Mouse (Mus musculus) lung, embryonic 14.5 days (tissue): ENCODE measurements at regions not wholly inside any gene's neighbourhood (a gene's known extent, or its start where the extent isn't known, plus 50 kb on each side); places are given as distances from the start of the nearest gene placed in this dataset.

ENCODE experiments used
- ATAC-seq: fragments of 200-750 bp; cut with Nextera tagmentation; 2 replicates; pipeline ENCODE4 v1.8.0; 2017; ENCODE audit warnings: mild to moderate bottlenecking, moderate TSS enrichment, moderate library complexity; ENCODE audit not compliant: insufficient read depth
- DNase-seq: peaks from one replicate; pipeline ENCODE4 v3.0.0-alpha.2; 2015
- H3K27ac ChIP-seq: fragments of 300-500 bp; sonication (generic); 2 replicates; pipeline ENCODE4 v1.5.1; 2014; ENCODE audit warnings: low read depth, mild to moderate bottlenecking, moderate library complexity
- H3K27me3 ChIP-seq: fragments of 300-500 bp; sonication (generic); 2 replicates; pipeline ENCODE4 v1.6.1; 2014; ENCODE audit warnings: low read length, control low read depth; ENCODE audit not compliant: insufficient read depth
- H3K36me3 ChIP-seq: fragments of 300-500 bp; sonication (generic); 2 replicates; pipeline ENCODE4 v1.6.1; 2014; ENCODE audit warnings: control low read depth; ENCODE audit not compliant: insufficient read depth
- H3K4me1 ChIP-seq: fragments of 300-500 bp; sonication (generic); 2 replicates; pipeline ENCODE4 v1.6.1; 2014; ENCODE audit warnings: antibody characterized with exemption, control low read depth; ENCODE audit not compliant: insufficient read depth
- H3K4me2 ChIP-seq: fragments of 300-500 bp; sonication (generic); 2 replicates; pipeline ENCODE4 v1.6.1; 2014; ENCODE audit warnings: mild to moderate bottlenecking
- H3K4me3 ChIP-seq: fragments of 300-500 bp; sonication (generic); 2 replicates; pipeline ENCODE4 v1.5.1; 2014; ENCODE audit warnings: low read depth, low read length
- H3K9ac ChIP-seq: fragments of 300-500 bp; sonication (generic); 2 replicates; pipeline ENCODE4 v1.6.1; 2014
- H3K9me3 ChIP-seq: fragments of 300-500 bp; sonication (generic); 2 replicates; pipeline ENCODE4 v1.6.1; 2016; ENCODE audit warnings: low read depth, low read length, control low read depth
- CTCF ChIP-seq: IDR thresholded peaks from 2 replicates; pipeline ENCODE4 v1.5.1; 2016; ENCODE audit warnings: antibody characterized with exemption, low read depth
- WGBS: fragments of 180-500 bp; shearing (Covaris S2); extraction: QIAGEN DNeasy Blood & Tissue Kit; methylation state at CpG from one replicate; pipeline ENCODE4 v1.1.7; 2014; 5-methylcytosine and 5-hydroxymethylcytosine counted together

DNA sequence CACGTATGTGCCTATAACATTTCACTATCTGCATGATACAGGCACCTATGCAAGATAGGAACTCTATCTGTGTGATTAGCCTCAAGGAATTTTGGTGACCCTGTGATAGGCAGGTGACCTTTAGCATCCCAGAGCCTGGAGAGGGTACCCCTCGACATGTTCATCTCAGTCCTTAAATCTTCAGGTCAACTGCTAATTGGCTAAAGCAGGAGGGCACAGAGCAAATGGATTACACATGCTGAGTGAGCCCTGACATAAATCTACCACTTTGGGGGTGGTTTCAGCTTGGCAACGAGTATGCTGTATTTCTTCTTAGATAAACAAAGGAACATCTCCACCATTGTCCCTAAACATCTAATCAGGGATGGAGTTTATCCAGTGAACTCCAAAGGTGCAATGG lies 169.5 kb downstream of the Emx2 start:
- no peaks in the 10 kb centered on the region for H3K9me3 ChIP-seq
- no peak overlapping the region for H3K4me3 ChIP-seq
- DNase-seq = no peak
- no peak for ATAC-seq
- TF ChIP-seq CTCF = no peak
- no peaks in the 10 kb centered on the region for H3K4me1 ChIP-seq
- H3K27me3 ChIP-seq = no peaks in the 10 kb centered on the region
- no peak overlapping the region for H3K9ac ChIP-seq
- 37% methylated on average over 3 of the region's 3 CpGs for WGBS
- H3K36me3 ChIP-seq = no peaks in the 10 kb centered on the region
- no peak overlapping the region for H3K27ac ChIP-seq
- H3K4me2 ChIP-seq = no peak overlapping the region

DNA sequence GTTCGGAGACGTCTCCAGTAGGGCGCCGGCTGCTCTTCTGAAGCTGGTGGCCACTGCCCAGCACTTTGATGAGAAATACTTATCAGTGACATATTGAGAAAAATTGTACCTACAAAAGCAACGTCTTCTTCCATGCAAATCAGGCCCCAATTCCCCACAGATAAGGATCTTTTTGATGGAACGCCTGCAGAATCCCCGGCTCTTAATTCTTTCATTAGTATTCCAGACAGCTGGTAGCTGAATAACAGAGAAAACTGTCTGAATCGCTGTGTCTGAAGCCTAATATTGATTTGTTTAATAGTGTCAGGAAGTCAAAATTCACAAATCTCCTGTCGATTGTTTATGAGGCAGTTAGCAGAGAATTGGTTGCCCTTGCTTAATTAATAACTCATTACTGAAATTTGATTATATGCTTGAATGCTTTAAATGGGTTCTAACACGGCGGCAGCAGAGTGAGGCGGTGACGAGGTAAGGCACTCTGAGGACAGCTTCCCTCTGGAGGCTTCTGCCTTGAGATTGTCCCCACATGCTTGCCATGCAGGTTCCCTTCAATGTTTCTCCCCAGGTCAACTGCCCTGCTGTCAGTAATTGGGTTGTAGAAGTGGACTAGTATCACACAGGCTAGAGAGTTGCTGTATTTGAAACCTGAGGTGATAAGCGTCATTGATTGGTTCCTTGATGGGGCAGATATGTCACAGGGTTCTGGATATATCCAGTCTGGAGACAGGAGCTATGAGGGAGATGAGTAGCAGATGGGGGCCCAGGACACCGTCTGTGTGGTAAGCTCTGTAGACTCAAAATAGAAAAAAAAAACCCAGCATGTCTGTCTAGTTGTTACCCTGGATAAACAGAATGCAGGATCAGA lies 170.4 kb downstream of the Emx2 start:
- no peak for TF ChIP-seq CTCF
- ATAC-seq (no peak), DNase-seq (no peak)
- no peaks in the 10 kb centered on the region for H3K27me3 ChIP-seq
- no peak overlapping the region for H3K4me3 ChIP-seq
- WGBS = 63% methylated on average over 15 of the region's 15 CpGs
- no peaks in the 10 kb centered on the region for H3K4me1 ChIP-seq
- H3K9ac ChIP-seq = no peak overlapping the region
- H3K4me2 ChIP-seq = no peak overlapping the region
- no peaks in the 10 kb centered on the region for H3K36me3 ChIP-seq
- H3K9me3 ChIP-seq = no peaks in the 10 kb centered on the region
- no peak overlapping the region for H3K27ac ChIP-seq

DNA sequence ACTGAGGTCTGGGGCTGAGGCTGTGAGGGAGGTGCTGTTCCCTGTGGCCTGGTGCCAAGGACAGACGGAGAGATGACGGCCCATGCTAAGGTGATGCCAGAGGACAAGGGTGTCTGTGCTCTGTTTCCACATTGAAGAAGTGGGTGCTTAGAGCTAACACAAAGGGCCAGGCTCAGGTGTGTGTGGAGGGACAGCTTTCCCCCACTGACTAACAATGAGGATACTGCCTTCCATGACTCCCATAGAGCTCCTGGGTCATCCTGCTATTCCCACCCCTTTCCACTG lies 170.9 kb downstream of the Emx2 start:
- Histone ChIP-seq H3K36me3 (no peaks in the 10 kb centered on the region), H3K9me3 (no peaks in the 10 kb centered on the region), H3K27ac (no peak overlapping the region), H3K4me1 (no peaks in the 10 kb centered on the region), H3K27me3 (no peaks in the 10 kb centered on the region), H3K9ac (no peak overlapping the region), H3K4me2 (no peak overlapping the region), H3K4me3 (no peak overlapping the region)
- DNase-seq = no peak
- 72% methylated on average over 2 of the region's 2 CpGs for WGBS
- TF ChIP-seq CTCF = no peak
- no peak for ATAC-seq

DNA sequence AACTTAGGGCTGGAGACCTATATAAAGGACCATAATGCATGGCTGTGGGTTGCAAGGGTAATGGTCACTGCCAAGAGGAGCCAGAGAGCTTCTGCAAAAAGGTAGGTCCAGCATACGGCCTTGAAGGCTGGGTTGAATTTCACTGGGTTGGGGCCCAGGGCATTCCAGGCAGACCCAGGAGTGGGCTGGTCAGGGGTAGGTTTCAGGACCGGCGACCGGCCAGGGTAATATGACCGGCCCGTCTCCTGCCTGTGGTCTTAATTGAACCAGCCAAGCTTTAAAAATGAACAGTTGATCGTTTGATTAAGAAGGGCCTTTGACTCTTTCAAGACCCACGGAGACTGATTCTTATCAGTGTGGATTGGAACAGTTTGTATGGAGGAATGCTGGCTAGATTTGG lies 171.9 kb downstream of the Emx2 start:
- ATAC-seq (no peak), DNase-seq (no peak)
- Histone ChIP-seq H3K4me2 (no peak overlapping the region), H3K27ac (no peak overlapping the region), H3K4me3 (no peak overlapping the region), H3K36me3 (no peaks in the 10 kb centered on the region), H3K9me3 (no peaks in the 10 kb centered on the region), H3K4me1 (no peaks in the 10 kb centered on the region), H3K9ac (no peak overlapping the region), H3K27me3 (no peaks in the 10 kb centered on the region)
- no peak for TF ChIP-seq CTCF
- WGBS = 75% methylated on average over 8 of the region's 8 CpGs

DNA sequence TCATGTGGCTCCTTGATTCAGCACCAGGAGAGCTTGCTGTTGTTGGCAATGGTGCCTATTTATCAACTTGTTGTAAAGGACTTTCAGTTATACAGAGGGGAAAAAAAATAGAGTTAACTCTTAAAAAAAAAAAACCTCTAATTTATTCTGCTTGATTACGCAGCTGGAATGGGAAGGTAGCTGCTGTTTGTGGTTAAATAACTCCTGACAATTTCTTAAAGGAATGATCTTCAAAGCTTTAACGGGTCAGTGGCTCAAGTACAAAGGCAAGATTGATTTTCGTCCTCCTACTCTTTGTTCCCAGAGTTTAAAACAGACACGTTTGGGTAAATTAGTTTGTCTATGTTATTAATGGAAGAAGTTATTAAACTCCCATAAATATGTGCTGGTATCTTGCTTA lies 172.5 kb downstream of the Emx2 start:
- Histone ChIP-seq H3K9ac (no peak overlapping the region), H3K4me2 (no peak overlapping the region), H3K27me3 (no peaks in the 10 kb centered on the region), H3K4me1 (no peaks in the 10 kb centered on the region), H3K27ac (no peak overlapping the region), H3K9me3 (no peaks in the 10 kb centered on the region), H3K4me3 (no peak overlapping the region), H3K36me3 (no peaks in the 10 kb centered on the region)
- ATAC-seq (no peak), DNase-seq (no peak)
- TF ChIP-seq CTCF = no peak
- 53% methylated on average over 4 of the region's 4 CpGs for WGBS

DNA sequence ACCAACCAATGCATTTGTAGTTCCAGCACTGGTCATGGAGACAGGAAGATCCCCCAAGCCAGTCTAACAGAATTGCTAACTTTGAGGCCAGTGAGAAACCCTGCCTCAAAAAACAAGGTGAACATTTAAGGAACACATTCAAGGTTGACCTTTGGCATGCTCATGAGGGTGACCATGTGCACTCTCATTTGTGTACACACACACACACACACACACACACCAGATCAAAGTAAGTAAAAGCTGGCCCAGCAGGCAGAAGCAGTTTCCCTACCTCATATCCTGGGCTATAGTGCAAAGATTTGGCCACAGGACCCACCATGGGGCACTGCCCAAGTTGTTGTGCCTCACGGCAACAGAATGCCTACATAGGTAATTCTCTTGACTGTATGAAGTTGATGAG lies 173.4 kb downstream of the Emx2 start:
- Histone ChIP-seq H3K36me3 (no peaks in the 10 kb centered on the region), H3K27me3 (no peaks in the 10 kb centered on the region), H3K4me3 (no peak overlapping the region), H3K4me1 (no peaks in the 10 kb centered on the region), H3K9me3 (no peaks in the 10 kb centered on the region), H3K27ac (no peak overlapping the region), H3K4me2 (no peak overlapping the region), H3K9ac (no peak overlapping the region)
- DNase-seq (no peak), ATAC-seq (no peak)
- WGBS = 84% methylated on average over 1 of the region's 1 CpGs
- TF ChIP-seq CTCF = no peak

DNA sequence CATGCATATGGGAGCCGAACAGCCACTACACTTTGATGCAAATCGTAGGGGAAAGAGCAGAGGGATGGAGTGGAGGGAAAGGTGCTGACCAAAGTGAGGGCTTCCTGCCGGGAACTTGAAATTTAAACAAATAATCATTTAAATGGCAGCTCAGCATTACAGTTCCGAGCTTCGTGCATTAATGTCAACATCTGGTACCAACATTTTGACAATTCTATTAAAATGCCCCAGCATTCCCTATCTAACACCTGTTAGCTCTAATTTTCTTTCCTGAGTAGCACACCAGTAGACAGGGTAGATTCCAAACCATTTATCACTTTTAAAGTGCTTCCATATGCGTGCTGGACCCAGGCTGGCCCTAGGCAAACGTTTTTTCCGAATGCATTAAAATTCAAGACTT lies 178.1 kb downstream of the Emx2 start:
- Histone ChIP-seq H3K4me2 (no peak overlapping the region), H3K4me3 (no peak overlapping the region), H3K9ac (no peak overlapping the region), H3K4me1 (no peaks in the 10 kb centered on the region), H3K27me3 (no peaks in the 10 kb centered on the region), H3K9me3 (no peaks in the 10 kb centered on the region), H3K36me3 (no peaks in the 10 kb centered on the region), H3K27ac (no peak overlapping the region)
- no peak for TF ChIP-seq CTCF
- DNase-seq = no peak
- WGBS = 28% methylated on average over 8 of the region's 8 CpGs
- ATAC-seq = no peak
